Mouse (Mus musculus) MEL (cell line): ENCODE data around the gene Psmb5. TPM values are rescaled to one million over a fixed set of nuclear protein-coding genes. Genes with fewer than 3 reads are reported as not detected.

Experiments
- DNase-seq: peaks from one replicate; pipeline ENCODE4 v3.0.0; 2011; ENCODE audit warnings: low read depth, low spot score
- H3K27ac ChIP-seq: 2 replicates; pipeline ENCODE4 v1.5.1; 2012; ENCODE audit warnings: low read depth, mild to moderate bottlenecking, control low read depth, low read length, moderate library complexity; ENCODE audit not compliant: control insufficient read depth
- H3K27me3 ChIP-seq, 2 experiments: fragments of 150-350 bp in 1 of 2; sonication (generic) in 1 of 2; 2 replicates each; pipeline ENCODE4 v1.6.1; 2012; ENCODE audit warnings: low read length in 2 of 2, mild to moderate bottlenecking in 2 of 2, improper control_type of control experiment in 1 of 2, moderate library complexity in 1 of 2; ENCODE audit not compliant: insufficient read depth in 2 of 2, control insufficient read depth in 1 of 2
- H3K36me3 ChIP-seq, 2 experiments: 2 replicates each; pipeline ENCODE4 v1.6.1; 2012 to 2014; ENCODE audit warnings: low read length in 2 of 2, improper control_type of control experiment in 1 of 2, inconsistent platforms in 1 of 2, mild to moderate bottlenecking in 1 of 2; ENCODE audit not compliant: insufficient read depth in 2 of 2, control insufficient read depth in 1 of 2
- H3K4me1 ChIP-seq, 2 experiments: fragments of 150-350 bp in 1 of 2; sonication (generic) in 1 of 2; 2 replicates each; pipeline ENCODE4 v1.6.1; 2012; ENCODE audit warnings: low read length in 2 of 2, improper control_type of control experiment in 1 of 2, mild to moderate bottlenecking in 1 of 2; ENCODE audit not compliant: insufficient read depth in 2 of 2, control insufficient read depth in 1 of 2
- H3K4me3 ChIP-seq, 2 experiments: fragments of 150-350 bp in 1 of 2; sonication (generic) in 1 of 2; 2 replicates each; pipeline ENCODE4 v1.5.1; 2012; ENCODE audit warnings: low read depth in 2 of 2, low read length in 2 of 2, mild to moderate bottlenecking in 2 of 2, moderate library complexity in 2 of 2, control low read depth in 1 of 2, improper control_type of control experiment in 1 of 2; ENCODE audit not compliant: control insufficient read depth in 1 of 2, insufficient read depth in 1 of 2
- H3K79me2 ChIP-seq: 2 replicates; pipeline ENCODE4 v1.6.1; 2012; ENCODE audit warnings: mild to moderate bottlenecking, low read length, moderate library complexity; ENCODE audit not compliant: control insufficient read depth, poor library complexity, insufficient read depth
- H3K9ac ChIP-seq: 2 replicates; pipeline ENCODE4 v1.6.1; 2012; ENCODE audit warnings: low read depth, mild to moderate bottlenecking, control low read depth, low read length, moderate library complexity; ENCODE audit not compliant: control insufficient read depth, poor library complexity, severe bottlenecking
- H3K9me3 ChIP-seq: fragments of 150-350 bp; sonication (generic); replicated peaks from 2 replicates; pipeline ENCODE4 v1.6.1; 2012; ENCODE audit warnings: mild to moderate bottlenecking, low read length, improper control_type of control experiment, moderate library complexity; ENCODE audit not compliant: insufficient read depth
- E2F4 ChIP-seq: IDR thresholded peaks from 2 replicates; pipeline ENCODE4 v1.6.1; 2011; ENCODE audit warnings: low read depth, low read length, improper control_type of control experiment, borderline replicate concordance
- GABPA ChIP-seq: IDR thresholded peaks from 2 replicates; pipeline ENCODE4 v1.6.1; 2012; ENCODE audit warnings: low read depth, mild to moderate bottlenecking, inconsistent platforms, low read length, improper control_type of control experiment, moderate library complexity
- GATA1 ChIP-seq: IDR thresholded peaks from 2 replicates; pipeline ENCODE4 v1.6.1; 2011; ENCODE audit warnings: low read depth, low read length, improper control_type of control experiment
- MXI1 ChIP-seq: IDR thresholded peaks from 2 replicates; pipeline ENCODE4 v1.6.1; 2011; ENCODE audit warnings: mild to moderate bottlenecking, low read depth, low read length, improper control_type of control experiment
- POLR2AphosphoS2 ChIP-seq: IDR thresholded peaks from 2 replicates; pipeline ENCODE4 v1.6.1; 2011; ENCODE audit warnings: low read length, improper control_type of control experiment
- POLR2AphosphoS5 ChIP-seq: IDR thresholded peaks from 2 replicates; pipeline ENCODE4 v1.6.1; 2012; ENCODE audit warnings: low read depth, borderline replicate concordance, mild to moderate bottlenecking, inconsistent platforms, low read length, moderate library complexity, mixed read lengths
- RAD21 ChIP-seq: IDR thresholded peaks from 2 replicates; pipeline ENCODE4 v1.6.1; 2011; ENCODE audit warnings: mild to moderate bottlenecking, low read depth, low read length, improper control_type of control experiment
- RCOR1 ChIP-seq: IDR thresholded peaks from 2 replicates; pipeline ENCODE4 v1.6.1; 2012; ENCODE audit warnings: low read depth, mild to moderate bottlenecking, inconsistent platforms, low read length, improper control_type of control experiment
- SMC3 ChIP-seq: IDR thresholded peaks from 2 replicates; pipeline ENCODE4 v1.6.1; 2011; ENCODE audit warnings: low read depth, low read length, improper control_type of control experiment
- TAL1 ChIP-seq: IDR thresholded peaks from 2 replicates; pipeline ENCODE4 v1.6.1; 2012; ENCODE audit warnings: mild to moderate bottlenecking, inconsistent platforms, low read length, moderate library complexity, mixed read lengths
- TBP ChIP-seq: IDR thresholded peaks from 2 replicates; pipeline ENCODE4 v1.8.0; 2011; ENCODE audit warnings: low read depth, low read length, improper control_type of control experiment
- TCF12 ChIP-seq: IDR thresholded peaks from 2 replicates; pipeline ENCODE4 v1.6.1; 2014; ENCODE audit warnings: low read depth, mild to moderate bottlenecking, inconsistent platforms, low read length, improper control_type of control experiment, moderate library complexity
- ZMIZ1 ChIP-seq: IDR thresholded peaks from 2 replicates; pipeline ENCODE4 v1.6.1; 2012; ENCODE audit warnings: low read depth, mild to moderate bottlenecking, inconsistent platforms, low read length, improper control_type of control experiment, moderate library complexity
- polyA plus RNA-seq, 2 experiments: library from polyadenylated mRNA; stranded (reverse) in 1 of 2; unstranded in 1 of 2; fragments of >175 nt in 1 of 2; fragments of >200 nt in 1 of 2; gene quantifications; 2 replicates each; pipeline versions ENCODE4 v1.2.1 to v1.2.4; 2012; ENCODE audit warnings: low replicate concordance in 2 of 2, low read depth in 1 of 2; ENCODE audit not compliant: insufficient read length in 2 of 2, insufficient read depth in 1 of 2, missing spikeins in 1 of 2
- total RNA-seq: library from RNA; depleted of rRNA; stranded (reverse); fragments of 300-350 nt; gene quantifications from 2 replicates; pipeline ENCODE4 v1.2.3, GENCODE M21; 2012

The Psmb5 gene
- total and polyA plus RNA-seq, 3 experiments: 305 to 546 (median 318) TPM

DNA sequence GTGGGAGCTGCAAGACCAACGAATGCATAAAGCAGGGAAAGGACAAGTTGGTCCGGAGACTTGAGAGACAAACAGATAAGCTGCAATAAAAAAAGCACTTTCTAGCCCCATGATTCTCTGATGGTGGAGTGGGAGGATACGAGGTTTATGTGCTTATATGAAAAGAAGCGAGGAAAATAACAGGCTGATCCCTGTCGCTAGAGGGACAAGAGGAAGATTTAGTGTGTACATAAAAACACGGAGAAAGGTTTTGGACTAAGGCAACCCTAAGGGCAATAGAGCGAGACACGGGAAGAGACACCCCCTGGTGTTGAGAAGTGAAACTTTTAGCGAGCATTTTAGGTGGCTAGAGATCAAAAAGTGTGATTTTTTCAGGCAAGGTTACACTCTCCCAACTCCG lies 39.8 kb downstream of the Psmb5 start:
- no peak overlapping the region for H3K9ac ChIP-seq
- H3K27ac ChIP-seq: no peak overlapping the region
- no peaks in the 10 kb centered on the region for H3K27me3 ChIP-seq

DNA sequence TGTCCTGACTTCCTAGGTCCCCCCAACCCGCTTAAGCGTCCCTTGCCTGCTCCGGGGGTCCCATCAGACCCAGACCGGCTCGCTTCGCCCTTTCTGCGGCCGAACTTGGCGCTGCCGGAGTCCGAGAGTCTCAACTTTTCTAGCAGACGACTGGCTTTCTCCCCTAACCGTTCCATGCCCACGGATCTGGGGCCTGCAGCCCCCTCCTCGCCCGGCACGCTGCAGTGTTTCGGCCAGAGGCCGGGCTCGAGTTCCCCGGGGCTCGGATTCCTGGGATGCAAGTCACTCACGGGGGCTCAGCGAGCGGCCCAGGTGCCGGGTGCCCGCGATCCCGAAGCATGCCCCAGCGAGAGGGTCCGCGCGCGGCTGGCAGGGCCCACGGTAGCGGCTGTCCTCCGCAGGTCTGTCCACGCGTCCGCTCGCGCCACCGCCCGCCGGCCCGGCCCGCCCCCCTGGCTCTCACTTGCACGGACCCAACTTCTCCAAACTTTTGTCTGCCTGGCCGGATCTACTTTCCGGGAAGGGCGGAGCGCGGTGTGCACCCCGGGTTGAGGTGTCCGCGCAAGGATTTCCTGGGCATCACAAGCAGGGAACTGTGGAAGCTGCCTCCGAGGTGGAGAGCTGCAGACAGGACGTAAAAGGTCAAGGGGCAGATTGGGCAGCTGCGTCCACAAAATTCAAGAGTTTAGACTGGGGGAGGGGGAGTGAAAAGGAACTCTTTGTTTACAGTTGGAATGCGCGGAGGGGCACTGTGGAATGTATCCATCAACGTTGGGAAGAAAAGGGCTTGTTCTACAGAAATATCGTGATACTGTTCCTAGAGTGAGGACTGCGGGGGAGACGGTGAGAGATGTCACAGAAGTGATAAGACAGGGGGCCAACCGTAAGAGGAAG lies 40.5 kb downstream of the Psmb5 start, which contains the start of gene Ajuba:
TSS of gene Ajuba (minus strand) at position 470 of the 894 bp plus-strand sequence.
- no peak within 1 kb of the TSS for H3K4me3 ChIP-seq
- no peak for DNase-seq
- H3K27me3 ChIP-seq: no peaks in the 10 kb centered on the region
- TF ChIP-seq POLR2AphosphoS5 (no peak), RAD21 (no peak), E2F4 (no peak)
- TF ChIP-seq, all 39 proteins: peak for 0
- H3K36me3 ChIP-seq: 0 out of 4 replicates have a peak, but pooled peaks cover 0 to 5% of the 10 kb centered on the region in 2 experiments
- H3K27ac ChIP-seq: no peak within 1 kb of the TSS
- no peaks in the 10 kb centered on the region for H3K9me3 ChIP-seq
- H3K4me1 ChIP-seq: peaks cover 4 to 12% of the 10 kb centered on the region in 2 experiments
- H3K9ac ChIP-seq: no peak within 1 kb of the TSS
- no peaks in the 10 kb centered on the region for H3K79me2 ChIP-seq

More for the DNA sequence above, 39.8 kb downstream of the Psmb5 start:
- no peaks in the 10 kb centered on the region for H3K9me3 ChIP-seq
- peaks cover 2 to 6% of the 10 kb centered on the region in 2 experiments for H3K4me1 ChIP-seq
- no peak overlapping the region for H3K4me3 ChIP-seq
- no peak for DNase-seq
- TF ChIP-seq SMC3: 0 out of 2 replicates have a peak, but pooled peaks have one; percentile 12
- TF ChIP-seq TAL1: no peak
- TF ChIP-seq GABPA: no peak
- no peak for TF ChIP-seq GATA1
- no peak for TF ChIP-seq TCF12
- no peak for TF ChIP-seq ZMIZ1
- TF ChIP-seq MXI1: no peak
- H3K79me2 ChIP-seq: no peaks in the 10 kb centered on the region
- 0 out of 4 replicates have a peak, but pooled peaks cover 0 to 1% of the 10 kb centered on the region in 2 experiments for H3K36me3 ChIP-seq

DNA sequence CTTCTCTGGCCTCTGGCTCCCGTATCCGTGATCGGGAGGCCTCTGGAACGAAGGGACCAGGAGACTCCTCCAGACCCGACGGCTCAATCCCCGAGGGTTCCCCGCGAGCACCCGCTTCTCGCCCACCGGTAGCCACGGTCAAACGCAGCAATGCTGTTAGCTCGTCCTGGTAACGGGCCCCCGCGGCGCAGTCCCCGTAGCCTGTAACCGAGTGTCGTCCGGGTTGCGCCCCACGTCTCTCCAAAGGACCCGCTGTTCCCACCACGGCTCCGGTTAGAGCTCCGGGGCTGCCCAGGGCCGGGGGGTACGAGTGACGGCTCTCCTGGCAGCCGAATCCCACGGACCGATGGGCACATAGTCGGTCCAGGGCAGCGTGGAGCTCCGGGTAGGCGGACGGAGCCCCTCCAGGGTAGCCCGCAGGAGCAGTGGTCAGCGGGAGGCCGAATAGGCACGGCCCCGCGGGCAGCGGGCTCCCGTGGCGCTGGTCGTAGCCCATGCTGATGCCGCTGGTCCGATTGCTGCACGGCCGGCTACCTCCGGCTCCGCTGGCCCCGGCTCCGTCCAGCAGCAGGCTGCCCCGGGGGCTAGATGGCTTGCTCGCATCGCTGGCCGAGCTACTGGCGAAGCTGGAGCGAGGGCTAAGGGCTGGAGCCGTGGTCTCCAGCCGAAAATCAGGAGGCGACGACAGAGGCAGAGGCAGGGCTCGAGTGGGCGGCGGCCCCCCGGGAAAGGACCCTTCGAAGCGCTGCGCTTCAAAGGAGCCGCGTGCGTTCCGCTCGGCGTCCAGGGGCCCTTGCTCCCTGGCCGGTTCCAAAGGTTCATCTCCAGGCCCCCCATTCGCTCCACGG lies 41.4 kb downstream of the Psmb5 start:
- DNase-seq: no peak
- no peaks in the 10 kb centered on the region for H3K27me3 ChIP-seq
- peaks cover 6 to 16% of the 10 kb centered on the region in 2 experiments for H3K4me1 ChIP-seq

More for the DNA sequence above, 41.4 kb downstream of the Psmb5 start:
- no peak overlapping the region for H3K4me3 ChIP-seq
- H3K9me3 ChIP-seq: no peaks in the 10 kb centered on the region
- H3K36me3 ChIP-seq: 0 out of 4 replicates have a peak, but pooled peaks cover 0 to 5% of the 10 kb centered on the region in 2 experiments
- TF ChIP-seq TBP (no peak), POLR2AphosphoS2 (no peak), GATA1 (no peak), RCOR1 (no peak), RAD21 (no peak)
- no peak overlapping the region for H3K27ac ChIP-seq
- no peak overlapping the region for H3K9ac ChIP-seq
- no peaks in the 10 kb centered on the region for H3K79me2 ChIP-seq
